Mouse (Mus musculus) C2C12 (cell line): ENCODE measurements around the gene Rab3gap2.

Source experiments
- CTCF ChIP-seq: IDR thresholded peaks from one replicate; pipeline ENCODE4 v1.5.1; 2011; ENCODE audit not compliant: control insufficient read depth, insufficient read depth, insufficient read length
- MAX ChIP-seq: IDR thresholded peaks from one replicate; pipeline ENCODE4 v1.6.1; 2011; ENCODE audit warnings: mild to moderate bottlenecking, control low read depth

DNA sequence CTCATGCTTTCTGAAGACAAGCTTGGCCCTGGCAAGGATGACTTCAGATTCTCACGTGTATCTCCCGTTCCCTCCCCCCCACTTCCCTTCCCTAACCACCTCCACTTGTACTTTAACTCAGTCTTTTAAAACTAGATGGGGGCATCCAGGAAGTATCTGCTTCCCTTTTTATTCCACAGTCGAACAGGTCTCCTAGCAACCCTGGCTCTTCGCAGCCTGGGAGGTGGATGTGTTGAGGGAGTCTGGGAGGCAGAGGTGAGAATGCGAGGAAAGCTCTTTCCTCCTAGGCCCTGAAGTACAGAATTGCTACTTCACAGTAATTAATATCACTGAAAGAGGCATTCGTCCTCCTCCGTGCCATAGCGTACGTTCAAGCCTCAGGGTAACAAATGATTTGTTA is 18.4 kb upstream of the Rab3gap2 start:
- TF ChIP-seq CTCF (no peak), MAX (no peak)
